In genomic region chr7:37617880-37618279, GRCm38 (mm10) we compare ENCODE assay signal across 14 mouse cellular contexts.
"Had no signal": no experiment of that assay in that cellular context is flagged by ENCODE, and none has a peak within 500 bp of the region (broad histone marks: within the 10 kb centered on the region; RNA-seq: fewer than 3 reads in every experiment).

No protein-coding gene starts in this region.

- DNase-seq: lung, adult 18-20 months; right cerebral cortex, postnatal 14 days; thymus, adult 2 months; thymus, postnatal 25 days; thymus, postnatal 4 days had no signal

- H3K9ac ChIP-seq: liver, embryonic 12.5 days; liver, embryonic 14.5 days; midbrain, embryonic 13.5 days; midbrain, embryonic 15.5 days; neural tube, embryonic 12.5 days; stomach, embryonic 15.5 days had no signal

- ATAC-seq: liver, embryonic 12.5 days; midbrain, embryonic 13.5 days; midbrain, embryonic 15.5 days had no signal

- H3K9me3 ChIP-seq: liver, embryonic 12.5 days; midbrain, embryonic 13.5 days; midbrain, embryonic 15.5 days; neural tube, embryonic 12.5 days; stomach, embryonic 15.5 days had no signal

- H3K36me3 ChIP-seq: liver, embryonic 12.5 days; midbrain, embryonic 13.5 days; midbrain, embryonic 15.5 days; neural tube, embryonic 12.5 days; stomach, embryonic 15.5 days had no signal

- H3K27ac ChIP-seq: liver, embryonic 12.5 days; liver, embryonic 14.5 days; midbrain, embryonic 13.5 days; midbrain, embryonic 15.5 days; neural tube, embryonic 12.5 days; stomach, embryonic 15.5 days; stomach, postnatal 0 days had no signal

- H3K4me1 ChIP-seq: liver, embryonic 12.5 days; megakaryocyte, embryonic 14.5 days; midbrain, embryonic 13.5 days; midbrain, embryonic 15.5 days; neural tube, embryonic 12.5 days; stomach, embryonic 15.5 days had no signal

- H3K27me3 ChIP-seq: midbrain, embryonic 13.5 days; midbrain, embryonic 15.5 days; neural tube, embryonic 12.5 days; stomach, embryonic 15.5 days had no signal

- H3K4me2 ChIP-seq: liver, embryonic 12.5 days; midbrain, embryonic 11.5 days; midbrain, embryonic 13.5 days; midbrain, embryonic 15.5 days; neural tube, embryonic 12.5 days; stomach, embryonic 15.5 days had no signal

- H3K4me3 ChIP-seq: liver, embryonic 12.5 days; megakaryocyte, embryonic 14.5 days; midbrain, embryonic 13.5 days; midbrain, embryonic 15.5 days; neural tube, embryonic 12.5 days; stomach, embryonic 15.5 days had no signal
